Mouse (Mus musculus): ENCODE measurements at regions not wholly inside any gene's neighbourhood (a gene's known extent, or its start where the extent isn't known, plus 50 kb on each side); places are given as distances from the start of the nearest gene placed in this dataset.

- no peaks in the 10 kb centered on the region for H3K9me3 ChIP-seq
- no peaks in the 10 kb centered on the region for H3K4me1 ChIP-seq
- no peaks in the 10 kb centered on the region for H3K36me3 ChIP-seq
- H3K27ac ChIP-seq (replicated peaks): no peak overlapping the region
- ATAC-seq (replicated peaks): no peak
- H3K4me2 ChIP-seq (replicated peaks): no peak overlapping the region
- no peaks in the 10 kb centered on the region for H3K27me3 ChIP-seq
- no peak overlapping the region for H3K4me3 ChIP-seq
- WGBS: 94% methylated on average over 1 of the region's 1 CpGs
- no peak overlapping the region for H3K9ac ChIP-seq (replicated peaks)
These were observed 204.2 kb upstream of the Pkdcc start for GRCm38 (mm10) chr17:83010845-83011244.

- H3K4me3 ChIP-seq: no peak overlapping the region
- no peak overlapping the region for H3K9ac ChIP-seq (replicated peaks)
- no peaks in the 10 kb centered on the region for H3K36me3 ChIP-seq
- no peak overlapping the region for H3K27ac ChIP-seq (replicated peaks)
- no peak overlapping the region for H3K4me2 ChIP-seq (replicated peaks)
- H3K27me3 ChIP-seq: no peaks in the 10 kb centered on the region
- H3K9me3 ChIP-seq: no peaks in the 10 kb centered on the region
- no peaks in the 10 kb centered on the region for H3K4me1 ChIP-seq
- 57% methylated on average over 2 of the region's 2 CpGs for WGBS
- no peak for ATAC-seq (replicated peaks)
These were observed 199.4 kb upstream of the Pkdcc start for GRCm38 (mm10) chr17:83015656-83016055.

- Histone ChIP-seq H3K27ac (replicated peaks) (no peak overlapping the region), H3K4me3 (no peak overlapping the region), H3K27me3 (no peaks in the 10 kb centered on the region), H3K9ac (replicated peaks) (no peak overlapping the region), H3K9me3 (no peaks in the 10 kb centered on the region), H3K4me1 (no peaks in the 10 kb centered on the region), H3K36me3 (no peaks in the 10 kb centered on the region), H3K4me2 (replicated peaks) (no peak overlapping the region)
- WGBS: 93% methylated on average over 5 of the region's 5 CpGs
- ATAC-seq (replicated peaks): no peak
These were observed 198.2 kb upstream of the Pkdcc start for GRCm38 (mm10) chr17:83016936-83017335.

GRCm38 (mm10) chr17:83019267-83019666, 195.8 kb upstream of the Pkdcc start:
- H3K9me3 ChIP-seq: no peaks in the 10 kb centered on the region
- no peaks in the 10 kb centered on the region for H3K36me3 ChIP-seq
- no peak overlapping the region for H3K4me2 ChIP-seq (replicated peaks)
- no peak overlapping the region for H3K4me3 ChIP-seq
- ATAC-seq (replicated peaks): no peak
- H3K27ac ChIP-seq (replicated peaks): no peak overlapping the region
- H3K4me1 ChIP-seq: no peaks in the 10 kb centered on the region
- no peaks in the 10 kb centered on the region for H3K27me3 ChIP-seq
- no peak overlapping the region for H3K9ac ChIP-seq (replicated peaks)
- WGBS: 73% methylated on average over 5 of the region's 5 CpGs

- Histone ChIP-seq H3K27ac (replicated peaks) (no peak overlapping the region), H3K4me1 (no peaks in the 10 kb centered on the region), H3K9ac (replicated peaks) (no peak overlapping the region), H3K4me3 (no peak overlapping the region), H3K9me3 (no peaks in the 10 kb centered on the region), H3K27me3 (no peaks in the 10 kb centered on the region), H3K4me2 (replicated peaks) (no peak overlapping the region), H3K36me3 (no peaks in the 10 kb centered on the region)
- WGBS: 77% methylated on average over 10 of the region's 10 CpGs
- no peak for ATAC-seq (replicated peaks)
These were observed 194.5 kb upstream of the Pkdcc start for GRCm38 (mm10) chr17:83020576-83020975.

GRCm38 (mm10) chr17:83025340-83025816, 189.7 kb upstream of the Pkdcc start:
- 9% methylated on average over 5 of the region's 5 CpGs for WGBS
- no peak overlapping the region for H3K27ac ChIP-seq (replicated peaks)
- no peak overlapping the region for H3K4me2 ChIP-seq (replicated peaks)
- no peaks in the 10 kb centered on the region for H3K36me3 ChIP-seq
- no peak overlapping the region for H3K4me3 ChIP-seq
- H3K27me3 ChIP-seq: no peaks in the 10 kb centered on the region
- H3K4me1 ChIP-seq: no peaks in the 10 kb centered on the region
- no peaks in the 10 kb centered on the region for H3K9me3 ChIP-seq
- no peak overlapping the region for H3K9ac ChIP-seq (replicated peaks)
- ATAC-seq (replicated peaks): peak; percentile 74

- Histone ChIP-seq H3K9ac (replicated peaks) (no peak overlapping the region), H3K9me3 (no peaks in the 10 kb centered on the region), H3K36me3 (no peaks in the 10 kb centered on the region), H3K4me2 (replicated peaks) (no peak overlapping the region), H3K27me3 (no peaks in the 10 kb centered on the region), H3K4me1 (no peaks in the 10 kb centered on the region), H3K4me3 (no peak overlapping the region), H3K27ac (replicated peaks) (0 out of 2 replicates have a peak overlapping the region, but pooled peaks have one; percentile 25)
- ATAC-seq (replicated peaks): no peak
- 59% methylated on average over 6 of the region's 6 CpGs for WGBS
These were observed 180.0 kb upstream of the Pkdcc start for GRCm38 (mm10) chr17:83034914-83035573.

- no peak for ATAC-seq (replicated peaks)
- no peaks in the 10 kb centered on the region for H3K36me3 ChIP-seq
- 84% methylated on average over 5 of the region's 5 CpGs for WGBS
- H3K27ac ChIP-seq (replicated peaks): 0 out of 2 replicates have a peak overlapping the region, but pooled peaks have one; percentile 25
- no peaks in the 10 kb centered on the region for H3K27me3 ChIP-seq
- no peak overlapping the region for H3K4me3 ChIP-seq
- H3K9ac ChIP-seq (replicated peaks): no peak overlapping the region
- H3K4me1 ChIP-seq: no peaks in the 10 kb centered on the region
- H3K9me3 ChIP-seq: no peaks in the 10 kb centered on the region
- H3K4me2 ChIP-seq (replicated peaks): no peak overlapping the region
These were observed 179.5 kb upstream of the Pkdcc start for GRCm38 (mm10) chr17:83035574-83035918.

GRCm38 (mm10) chr17:83039563-83039962, 175.5 kb upstream of the Pkdcc start:
- WGBS: 93% methylated on average over 3 of the region's 3 CpGs
- no peaks in the 10 kb centered on the region for H3K4me1 ChIP-seq
- no peak overlapping the region for H3K9ac ChIP-seq (replicated peaks)
- no peak overlapping the region for H3K27ac ChIP-seq (replicated peaks)
- no peaks in the 10 kb centered on the region for H3K36me3 ChIP-seq
- no peaks in the 10 kb centered on the region for H3K27me3 ChIP-seq
- H3K4me3 ChIP-seq: no peak overlapping the region
- ATAC-seq (replicated peaks): no peak
- H3K9me3 ChIP-seq: no peaks in the 10 kb centered on the region
- no peak overlapping the region for H3K4me2 ChIP-seq (replicated peaks)

- Histone ChIP-seq H3K4me3 (no peak overlapping the region), H3K4me2 (replicated peaks) (no peak overlapping the region), H3K4me1 (no peaks in the 10 kb centered on the region), H3K27me3 (no peaks in the 10 kb centered on the region), H3K9ac (replicated peaks) (no peak overlapping the region), H3K9me3 (no peaks in the 10 kb centered on the region), H3K27ac (replicated peaks) (no peak overlapping the region), H3K36me3 (no peaks in the 10 kb centered on the region)
- 79% methylated on average over 6 of the region's 6 CpGs for WGBS
- ATAC-seq (replicated peaks): no peak
These were observed 170.6 kb upstream of the Pkdcc start for GRCm38 (mm10) chr17:83044515-83044914.

GRCm38 (mm10) chr17:83049972-83050535, 165.0 kb upstream of the Pkdcc start:
- Histone ChIP-seq H3K27ac (replicated peaks) (no peak overlapping the region), H3K27me3 (no peaks in the 10 kb centered on the region)
- WGBS: 91% methylated on average over 13 of the region's 13 CpGs

GRCm38 (mm10) chr17:83050591-83051197, 164.4 kb upstream of the Pkdcc start:
- no peaks in the 10 kb centered on the region for H3K9me3 ChIP-seq
- ATAC-seq (replicated peaks): no peak
- no peaks in the 10 kb centered on the region for H3K27me3 ChIP-seq
- WGBS: 15% methylated on average over 11 of the region's 11 CpGs
- 0 out of 2 replicates have a peak, but pooled peaks cover 3% of the 10 kb centered on the region for H3K4me1 ChIP-seq
- no peak overlapping the region for H3K4me2 ChIP-seq (replicated peaks)
- H3K36me3 ChIP-seq: no peaks in the 10 kb centered on the region
- H3K27ac ChIP-seq (replicated peaks): no peak overlapping the region
- H3K9ac ChIP-seq (replicated peaks): no peak overlapping the region
- H3K4me3 ChIP-seq: no peak overlapping the region

More at GRCm38 (mm10) chr17:83049972-83050535, 165.0 kb upstream of the Pkdcc start:
- H3K9ac ChIP-seq (replicated peaks): no peak overlapping the region
- 0 out of 2 replicates have a peak, but pooled peaks cover 3% of the 10 kb centered on the region for H3K4me1 ChIP-seq
- no peak overlapping the region for H3K4me2 ChIP-seq (replicated peaks)
- no peak overlapping the region for H3K4me3 ChIP-seq
- H3K9me3 ChIP-seq: no peaks in the 10 kb centered on the region
- ATAC-seq (replicated peaks): no peak
- no peaks in the 10 kb centered on the region for H3K36me3 ChIP-seq

Measured in forebrain, embryonic 15.5 days (tissue).